Mouse (Mus musculus) frontal cortex, adult 2 months (tissue): ENCODE data around the gene Astn1. TPM values are rescaled to one million over a fixed set of nuclear protein-coding genes. Genes with fewer than 3 reads are reported as not detected.

ENCODE experiments used
- DNase-seq, 2 experiments: peaks; one replicate each; pipeline ENCODE4 v3.0.0; 2022; ENCODE audit warnings: low spot score in 1 of 2; ENCODE audit errors: extremely low spot score in 1 of 2
- polyA plus RNA-seq: library from polyadenylated mRNA; depleted of rRNA; stranded (reverse); fragments of >200 nt; gene quantifications from 2 replicates; pipeline ENCODE4 v1.2.3, GENCODE M21; 2012

The Astn1 gene
- polyA plus RNA-seq, 1 experiment, result 83.3 TPM

GRCm38 (mm10) chr1:158604149-158604548 lies 242.1 kb downstream of the Astn1 start:
- DNase-seq, result no peak

- peak in 1 of 2 experiments; percentile 28 for DNase-seq
These were observed 243.5 kb downstream of the Astn1 start for GRCm38 (mm10) chr1:158605597-158605996.

- DNase-seq, result no peak
These were observed 244.3 kb downstream of the Astn1 start for GRCm38 (mm10) chr1:158606324-158606723.

GRCm38 (mm10) chr1:158607201-158607600 lies 245.1 kb downstream of the Astn1 start:
- no peak for DNase-seq

- no peak for DNase-seq
These were observed 253.1 kb downstream of the Astn1 start for GRCm38 (mm10) chr1:158615202-158615601.

- DNase-seq, result no peak
These were observed 255.9 kb downstream of the Astn1 start for GRCm38 (mm10) chr1:158617943-158618342.

- no peak for DNase-seq
These were observed 270.9 kb downstream of the Astn1 start for GRCm38 (mm10) chr1:158632935-158633334.

GRCm38 (mm10) chr1:158633441-158633840 lies 271.4 kb downstream of the Astn1 start:
- no peak for DNase-seq

- DNase-seq, result no peak
These were observed 279.2 kb downstream of the Astn1 start for GRCm38 (mm10) chr1:158641306-158641705.

GRCm38 (mm10) chr1:158642247-158642646 lies 280.2 kb downstream of the Astn1 start:
- no peak for DNase-seq

GRCm38 (mm10) chr1:158652799-158653198 lies 290.7 kb downstream of the Astn1 start:
- no peak for DNase-seq

- DNase-seq, result peak in 1 of 2 experiments; percentile 74
These were observed 291.9 kb downstream of the Astn1 start for GRCm38 (mm10) chr1:158653808-158654520.

- peak in 1 of 2 experiments; percentile 56 for DNase-seq
These were observed 292.6 kb downstream of the Astn1 start for GRCm38 (mm10) chr1:158654571-158655205.

GRCm38 (mm10) chr1:158656986-158657385 lies 294.9 kb downstream of the Astn1 start:
- DNase-seq, result no peak

- no peak for DNase-seq
These were observed 303.9 kb downstream of the Astn1 start for GRCm38 (mm10) chr1:158666001-158666400.

- DNase-seq, result peak in 1 of 2 experiments; percentile 80
These were observed 308.0 kb downstream of the Astn1 start for GRCm38 (mm10) chr1:158669971-158670592.

- no peak for DNase-seq
These were observed 325.7 kb downstream of the Astn1 start for GRCm38 (mm10) chr1:158687726-158688125.

- DNase-seq, result no peak
These were observed 335.4 kb downstream of the Astn1 start for GRCm38 (mm10) chr1:158697423-158697822.

- DNase-seq, result no peak
These were observed 335.9 kb downstream of the Astn1 start for GRCm38 (mm10) chr1:158697859-158698569.

GRCm38 (mm10) chr1:158699276-158699675 lies 337.2 kb downstream of the Astn1 start:
- no peak for DNase-seq

- no peak for DNase-seq
These were observed 338.1 kb downstream of the Astn1 start for GRCm38 (mm10) chr1:158700147-158700546.
